Mouse (Mus musculus) layer of hippocampus, postnatal 36 days (tissue): Measurements from ENCODE around the gene Ulk4. TPM values are rescaled to one million over a fixed set of nuclear protein-coding genes. Genes with fewer than 3 reads are reported as not detected.

Experiments
- DNase-seq, 2 experiments: peaks; one replicate each; pipeline ENCODE4 v3.0.0; 2022
- total RNA-seq, 2 experiments: library from RNA; stranded (reverse); gene quantifications; 2 replicates each; pipeline ENCODE4 v1.2.3; 2021

The Ulk4 gene
- total RNA-seq, 2 experiments from 2014 or later: 7.2 to 10.6 TPM

- no peak for DNase-seq
Measured at GRCm38 (mm10) chr9:121011540-121011939, 265.5 kb downstream of the Ulk4 start.

DNA sequence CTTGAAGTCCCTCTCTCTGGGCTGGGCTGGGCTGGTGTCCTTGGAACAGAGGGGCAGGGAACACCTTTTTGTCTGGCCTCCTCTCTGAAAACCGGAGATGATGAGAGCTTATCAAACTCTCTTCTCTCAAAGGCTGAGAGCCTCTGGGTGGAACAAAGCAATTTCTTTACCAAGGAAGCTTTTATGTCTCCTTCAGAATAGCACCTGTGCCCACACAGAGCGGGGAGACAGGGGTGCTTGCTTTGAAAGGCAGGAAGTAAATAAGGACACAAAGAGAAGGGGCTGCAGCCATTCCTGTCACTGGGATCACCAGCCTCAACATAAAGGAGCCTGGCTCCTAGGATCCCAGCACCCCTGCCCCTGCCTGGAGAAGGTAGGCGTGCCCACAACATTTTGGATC, 266.5 kb downstream of the Ulk4 start:
- DNase-seq: no peak

DNA sequence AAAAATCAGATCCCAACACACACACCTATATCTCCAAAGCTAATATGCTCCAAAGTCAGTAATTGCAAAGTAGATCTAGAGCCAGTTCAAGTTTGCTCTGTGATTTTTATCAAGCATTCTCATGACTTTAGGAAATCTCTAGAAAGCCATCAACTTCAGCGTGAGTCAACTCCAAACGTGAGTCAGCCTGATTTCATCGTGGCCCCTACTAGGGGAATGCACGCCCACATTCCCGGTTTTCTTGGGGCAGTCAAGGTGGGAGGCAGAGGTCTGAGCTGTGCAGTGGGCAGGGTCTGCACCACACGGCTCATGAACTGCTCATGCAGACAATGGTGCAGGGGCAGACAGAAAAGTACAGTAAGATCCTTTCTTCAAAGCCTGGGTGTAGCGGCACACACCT, 271.0 kb downstream of the Ulk4 start:
- DNase-seq: no peak

- DNase-seq: no peak
Measured at GRCm38 (mm10) chr9:121001681-121002540, 275.1 kb downstream of the Ulk4 start.

DNA sequence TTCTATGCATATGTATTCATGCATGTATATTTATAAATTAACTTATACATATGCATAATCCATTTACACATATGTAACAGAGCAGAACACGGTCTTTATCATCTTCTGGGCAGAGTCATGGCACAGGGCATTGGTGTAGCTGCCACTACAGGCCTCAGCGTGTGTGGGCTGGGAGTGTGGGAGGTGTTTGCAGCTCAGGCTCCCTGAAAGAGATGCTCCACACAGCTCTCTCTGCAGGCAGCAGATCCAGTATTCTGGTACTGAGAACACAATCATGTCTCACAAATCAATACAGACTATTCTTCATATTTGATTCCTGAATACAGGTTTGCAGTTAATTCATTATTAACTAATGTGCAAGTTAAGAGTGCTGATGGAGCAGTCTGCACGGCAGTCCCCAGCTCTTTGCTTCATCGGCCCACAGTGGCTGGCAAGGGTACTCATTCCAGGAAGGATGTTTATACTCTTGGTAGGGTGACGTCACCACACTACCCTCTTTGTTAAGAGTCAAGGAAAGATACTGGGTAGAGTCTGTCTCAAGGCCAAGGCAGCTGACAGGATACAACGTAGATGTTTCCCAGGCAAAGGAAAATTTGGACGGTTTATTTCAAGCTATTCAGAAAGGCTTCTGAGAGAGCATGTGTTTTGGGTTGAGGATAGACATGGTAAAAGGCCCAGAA, 276.2 kb downstream of the Ulk4 start:
- DNase-seq: peak in 1 of 2 experiments; percentile 24

GRCm38 (mm10) chr9:120998696-120999095, 278.3 kb downstream of the Ulk4 start:
- peak; percentile 25 to 35 for DNase-seq

DNA sequence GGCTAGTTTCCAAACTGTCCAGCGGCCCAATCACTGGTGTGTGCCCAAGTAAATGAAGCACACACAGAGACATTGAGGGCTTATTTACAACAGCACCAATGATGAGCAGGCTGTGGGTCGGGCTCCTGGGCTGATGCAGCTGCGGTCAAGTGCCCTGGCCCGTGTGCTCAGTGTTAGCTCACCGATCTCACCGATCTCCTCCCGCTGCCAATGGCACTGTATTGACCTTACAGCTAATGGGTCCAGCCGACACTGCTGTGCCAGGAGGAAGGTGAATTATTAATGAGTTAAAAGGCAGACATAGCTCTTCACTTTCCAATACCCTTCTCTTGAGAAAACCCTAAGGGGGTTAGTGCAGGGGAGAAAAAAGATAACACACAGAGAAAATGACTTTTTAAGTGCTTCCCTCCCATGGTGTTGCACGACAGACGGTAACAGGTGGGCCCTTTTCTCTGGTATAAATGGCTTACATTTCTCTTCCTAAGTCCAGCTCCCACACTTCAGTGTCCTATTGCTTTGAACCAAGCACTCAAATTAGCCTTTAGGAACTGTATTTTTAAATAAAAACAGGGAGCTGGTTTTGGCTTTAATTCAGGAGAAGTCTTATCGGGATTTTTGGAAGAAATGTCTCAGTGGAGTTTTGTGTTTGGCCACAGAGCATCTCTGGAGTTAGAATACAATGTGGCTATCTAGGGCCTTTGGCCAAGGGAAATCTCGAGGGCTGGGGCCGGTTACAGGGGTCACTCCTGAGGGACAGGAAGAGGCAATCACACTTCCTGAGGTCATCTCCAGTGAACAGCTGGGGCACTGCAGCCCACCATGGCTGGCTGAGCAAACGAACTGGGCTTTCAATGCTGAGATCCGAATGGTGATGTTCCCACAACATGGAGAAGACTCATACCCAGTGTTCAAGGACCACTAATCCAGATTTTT, 282.5 kb downstream of the Ulk4 start:
- no peak for DNase-seq

- no peak for DNase-seq
Measured at GRCm38 (mm10) chr9:120993004-120993403, 284.0 kb downstream of the Ulk4 start.

- DNase-seq: no peak
Measured at GRCm38 (mm10) chr9:120991801-120992200, 285.2 kb downstream of the Ulk4 start.

DNA sequence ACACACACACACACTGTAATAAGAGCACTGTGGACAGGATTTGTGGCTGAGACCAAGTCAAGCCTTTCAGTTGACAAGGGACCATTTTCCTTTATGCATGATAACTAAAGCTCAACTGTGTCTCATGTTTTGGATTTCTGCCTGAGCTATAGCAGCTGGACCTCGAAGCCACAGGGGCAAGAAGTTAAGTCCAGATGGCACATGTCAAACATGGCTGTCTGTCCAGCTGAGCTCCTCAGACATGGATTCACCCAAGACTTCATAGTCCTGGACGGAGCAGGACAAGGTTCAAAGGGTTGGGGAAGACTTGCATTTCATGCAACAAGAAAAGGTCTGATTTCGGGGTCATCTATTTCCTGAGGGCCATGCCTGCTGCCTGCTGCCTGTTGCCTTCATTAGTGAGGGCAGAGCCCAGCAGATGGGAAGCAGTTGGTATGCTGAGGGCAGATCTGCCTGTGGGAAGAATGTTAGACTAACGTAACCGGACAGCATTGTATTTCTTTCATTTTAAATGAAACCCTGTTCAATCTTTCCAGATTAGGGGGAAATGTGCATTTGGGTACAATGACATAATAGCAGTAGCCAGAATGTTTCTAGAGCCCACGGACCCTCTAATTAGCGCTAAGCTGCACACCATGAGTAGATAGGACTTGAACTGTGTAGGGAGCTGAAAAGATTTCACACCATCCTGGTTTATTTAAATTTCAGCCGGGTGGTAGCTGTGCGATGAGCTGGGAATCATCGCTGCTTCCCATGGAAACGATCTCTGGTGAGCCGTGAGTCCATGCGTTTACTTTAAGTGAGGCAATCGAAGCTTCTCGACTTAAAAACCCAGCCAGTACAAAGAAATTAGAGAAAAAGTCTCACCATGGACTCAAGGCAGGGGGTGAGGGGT, 286.9 kb downstream of the Ulk4 start:
- DNase-seq: no peak

- DNase-seq: no peak
Measured at GRCm38 (mm10) chr9:120988088-120988487, 288.9 kb downstream of the Ulk4 start.

DNA sequence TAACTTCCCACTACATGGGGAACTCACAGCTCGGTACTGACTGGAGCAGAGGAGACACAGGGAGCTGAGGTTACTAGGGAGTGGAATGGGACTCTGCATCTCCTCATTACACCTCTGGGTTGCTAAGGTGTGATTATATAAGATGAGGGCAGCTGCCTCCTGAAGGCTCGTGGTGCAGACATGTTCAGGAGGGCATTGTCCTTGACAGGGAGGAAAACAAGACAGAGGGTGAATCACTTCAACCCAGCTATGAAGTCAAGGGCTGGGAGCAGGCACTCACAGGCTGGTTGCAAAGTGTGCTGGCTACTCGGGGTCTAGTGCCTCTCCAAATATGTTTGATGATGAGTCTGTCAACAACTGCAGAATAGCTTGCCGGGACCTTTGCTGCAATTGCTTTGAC, 290.0 kb downstream of the Ulk4 start:
- no peak for DNase-seq

DNA sequence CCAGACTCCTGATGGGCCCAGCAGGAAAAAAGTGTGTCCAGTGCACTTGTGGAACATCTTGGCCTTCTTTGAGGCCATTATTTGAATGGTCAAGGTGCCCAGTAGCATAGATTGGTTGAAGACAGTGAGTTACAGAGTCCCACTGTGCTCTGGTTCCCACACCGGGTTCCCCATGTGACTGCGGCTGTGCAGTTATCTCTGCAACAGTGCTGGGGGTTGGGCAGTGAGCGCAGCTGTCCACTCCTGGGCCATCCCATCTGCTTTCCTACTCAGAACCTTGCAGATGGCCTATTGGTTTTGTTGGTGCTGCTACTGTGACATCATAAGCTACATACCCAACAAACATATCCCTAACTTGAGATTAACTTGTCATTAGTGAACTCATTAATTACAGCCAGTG, 290.7 kb downstream of the Ulk4 start:
- DNase-seq: no peak

GRCm38 (mm10) chr9:120985524-120985923, 291.5 kb downstream of the Ulk4 start:
- DNase-seq: no peak

DNA sequence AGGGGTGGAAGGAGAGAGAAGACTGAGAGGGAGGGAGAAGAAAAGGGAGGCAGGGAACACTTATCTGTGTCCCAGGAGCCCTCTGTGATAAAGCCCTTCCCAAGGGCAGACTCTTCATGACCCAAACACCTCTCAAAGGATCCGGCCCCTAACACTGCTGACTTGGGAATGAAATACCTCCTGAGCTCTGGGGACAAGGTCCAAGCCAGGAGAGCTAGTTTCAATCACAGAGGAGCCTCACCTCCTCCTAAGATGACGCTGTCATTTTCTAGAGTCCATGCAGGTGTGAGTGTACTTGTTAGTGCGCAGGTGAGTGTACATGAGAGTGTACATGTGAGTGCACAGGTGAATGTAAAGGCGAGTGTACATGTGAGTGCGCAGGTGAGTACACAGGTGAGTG, 292.0 kb downstream of the Ulk4 start:
- no peak for DNase-seq

DNA sequence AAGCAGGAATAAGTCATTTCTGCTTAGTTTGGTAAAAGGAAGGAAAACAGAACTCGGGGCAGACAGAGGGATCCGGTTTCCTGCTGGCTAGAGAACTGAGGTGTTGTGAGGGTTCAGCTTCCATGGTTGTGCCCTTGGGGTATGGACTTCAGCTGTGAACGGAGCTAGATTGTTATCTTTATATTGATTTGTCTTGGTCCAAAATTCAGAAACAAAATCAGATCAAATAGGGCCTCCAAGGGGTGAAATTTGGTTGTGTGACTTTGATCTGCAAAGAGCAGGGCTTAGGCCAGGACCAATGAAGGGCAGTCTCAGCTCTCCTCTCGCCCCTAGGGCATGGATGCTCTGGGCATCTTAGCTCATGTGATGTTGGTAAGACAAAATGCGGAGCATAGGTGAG, 292.5 kb downstream of the Ulk4 start:
- DNase-seq: no peak

DNA sequence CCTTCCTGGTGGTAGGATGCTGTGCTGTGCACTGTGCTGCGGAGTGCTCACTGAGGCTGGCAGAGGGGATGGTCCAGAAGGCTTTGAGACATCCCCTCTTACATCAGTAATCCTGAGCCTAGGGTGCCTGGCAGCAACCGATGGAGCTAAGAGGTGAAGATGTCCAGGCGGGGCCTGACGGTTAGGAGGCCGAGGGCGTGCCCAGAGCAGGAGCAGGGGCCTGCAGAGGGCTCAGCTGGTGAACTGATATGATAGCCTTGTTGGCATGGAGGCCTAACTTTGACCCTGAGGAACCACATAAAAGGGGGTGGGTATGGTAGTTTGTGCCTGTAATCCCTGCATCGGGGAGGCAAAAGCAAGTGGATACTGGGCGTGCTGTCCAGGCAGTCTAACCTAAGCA, 293.1 kb downstream of the Ulk4 start:
- no peak for DNase-seq

DNA sequence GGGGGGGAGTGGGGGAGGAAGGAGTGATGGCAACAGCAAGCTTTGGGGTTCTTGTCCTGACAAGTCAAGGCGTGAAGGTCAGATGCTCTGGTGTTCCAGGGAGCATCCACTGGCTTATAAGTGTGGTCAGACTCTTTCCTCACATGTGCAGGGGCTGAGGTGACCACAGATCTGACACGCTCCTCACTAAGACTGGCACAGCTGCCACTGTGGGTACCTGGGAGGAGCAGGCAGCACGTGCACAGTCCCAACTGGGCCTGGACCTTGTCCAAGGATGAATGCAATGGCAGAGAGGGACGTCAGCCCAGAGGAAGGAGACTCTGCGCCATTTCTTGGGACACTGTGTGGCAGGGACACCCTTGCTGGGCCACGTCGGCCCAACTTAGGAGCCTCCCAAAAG, 295.2 kb downstream of the Ulk4 start:
- no peak for DNase-seq

GRCm38 (mm10) chr9:120976856-120977255, 300.1 kb downstream of the Ulk4 start:
- DNase-seq: no peak

DNA sequence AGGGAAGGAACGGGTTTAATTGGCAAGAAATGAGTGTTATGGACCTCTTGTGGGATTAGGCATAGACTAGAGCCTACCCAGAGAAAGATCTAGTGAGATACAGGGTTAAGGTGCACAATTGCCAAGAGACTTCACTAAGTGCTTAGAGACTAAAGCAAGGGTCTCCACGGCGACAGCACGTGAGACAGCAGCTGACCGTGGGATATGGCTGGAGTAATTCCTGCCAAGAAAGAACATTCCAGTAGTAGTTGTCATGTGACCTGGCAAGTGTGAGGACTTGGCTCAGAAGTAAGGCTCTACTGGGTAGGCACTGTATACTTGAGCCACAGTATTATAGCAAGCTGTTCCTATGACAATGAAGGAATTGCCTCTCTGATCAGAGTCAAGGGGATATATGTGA, 300.8 kb downstream of the Ulk4 start:
- no peak for DNase-seq

DNA sequence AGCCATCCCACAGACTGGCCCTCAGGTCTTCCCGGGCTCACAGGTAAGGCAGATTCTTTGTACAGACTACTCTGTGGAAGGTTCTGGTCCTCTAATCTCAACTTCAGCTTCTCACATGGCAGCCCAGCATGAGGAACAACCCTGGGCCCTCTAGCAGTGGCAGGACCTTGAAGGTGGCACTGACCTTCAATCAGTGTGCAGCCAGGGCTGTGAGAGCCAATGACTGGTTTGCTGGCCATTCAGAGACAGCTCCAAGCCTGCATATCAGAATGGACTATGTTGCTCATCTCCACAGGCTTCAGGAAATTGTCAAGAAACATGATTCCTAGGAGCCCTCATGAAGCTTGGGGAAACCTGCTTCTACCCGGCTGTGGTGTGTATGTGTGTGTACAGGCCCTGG, 302.8 kb downstream of the Ulk4 start:
- DNase-seq: no peak

- no peak for DNase-seq
Measured at GRCm38 (mm10) chr9:120973026-120973515, 303.9 kb downstream of the Ulk4 start.
